ENCODE assay signal across 29 mouse cellular contexts in the genomic region with DNA sequence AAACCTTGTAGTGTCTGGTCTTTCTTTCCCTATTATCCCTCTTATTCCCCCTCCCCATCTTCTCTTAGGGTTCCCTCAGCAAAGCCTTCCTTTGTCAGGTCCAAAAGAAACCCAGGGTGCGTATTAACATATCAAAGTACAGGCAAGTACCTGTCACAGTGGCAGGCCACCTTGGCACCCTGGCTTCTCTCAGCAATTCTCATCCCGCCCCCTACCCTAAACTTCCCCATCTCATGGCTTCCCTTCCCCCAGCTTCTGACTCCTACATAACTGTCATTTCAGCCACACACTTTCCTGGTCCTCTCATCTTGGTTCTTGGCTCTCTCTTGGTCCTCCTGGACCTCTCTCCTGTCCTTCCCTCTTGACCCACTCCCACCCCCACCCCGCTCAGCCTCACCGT.
"Had no signal": no experiment of that assay in that cellular context is flagged by ENCODE, and none has a peak within 500 bp of the region (broad histone marks: within the 10 kb centered on the region; RNA-seq: fewer than 3 reads in every experiment).

No protein-coding gene starts in this region.

- H3K27me3 ChIP-seq: limb, embryonic 12.5 days; limb, embryonic 13.5 days; limb, embryonic 15.5 days; liver, embryonic 12.5 days; liver, embryonic 13.5 days; liver, embryonic 15.5 days; lung, embryonic 15.5 days; megakaryocyte, embryonic 14.5 days; midbrain, embryonic 12.5 days; midbrain, embryonic 13.5 days; midbrain, embryonic 15.5 days had no signal

- H3K4me1 ChIP-seq: liver, embryonic 12.5 days; liver, embryonic 13.5 days; megakaryocyte, embryonic 14.5 days; midbrain, embryonic 15.5 days had no signal

- H3K36me3 ChIP-seq: limb, embryonic 10.5 days; limb, embryonic 12.5 days; limb, embryonic 13.5 days; limb, embryonic 15.5 days; liver, embryonic 12.5 days; liver, embryonic 13.5 days; liver, embryonic 15.5 days; lung, embryonic 15.5 days; midbrain, embryonic 12.5 days; midbrain, embryonic 13.5 days; midbrain, embryonic 15.5 days had no signal

- DNase-seq: left cerebral cortex, postnatal 4 days; liver; liver, embryonic 13.5 days; liver, postnatal 0 days; lung, adult 18-20 months; lung, adult 2 months; lung, embryonic 14.5 days; lung, postnatal 10 days; lung, postnatal 14 days; lung, postnatal 36 days; lung, postnatal 4 days; midbrain, embryonic 14.5 days had no signal

- ATAC-seq: liver, embryonic 12.5 days; liver, postnatal 0 days; lung, postnatal 0 days; midbrain, embryonic 13.5 days; midbrain, embryonic 15.5 days had no signal

- H3K9ac ChIP-seq: limb, embryonic 12.5 days; limb, embryonic 13.5 days; limb, embryonic 15.5 days; liver, embryonic 12.5 days; liver, embryonic 13.5 days; liver, embryonic 14.5 days; liver, embryonic 15.5 days; liver, postnatal 0 days; lung, embryonic 14.5 days; lung, embryonic 15.5 days; midbrain, embryonic 12.5 days; midbrain, embryonic 13.5 days; midbrain, embryonic 15.5 days had no signal

- H3K9me3 ChIP-seq: limb, embryonic 10.5 days; limb, embryonic 12.5 days; limb, embryonic 13.5 days; limb, embryonic 15.5 days; liver, embryonic 12.5 days; liver, embryonic 13.5 days; liver, embryonic 15.5 days; lung, embryonic 15.5 days; midbrain, embryonic 12.5 days; midbrain, embryonic 13.5 days; midbrain, embryonic 15.5 days had no signal

- H3K4me3 ChIP-seq: left cerebral cortex, adult 2 months; limb, embryonic 10.5 days; limb, embryonic 12.5 days; limb, embryonic 13.5 days; limb, embryonic 15.5 days; liver, embryonic 12.5 days; liver, embryonic 13.5 days; liver, embryonic 15.5 days; lung, embryonic 15.5 days; megakaryocyte, embryonic 14.5 days; midbrain, embryonic 12.5 days; midbrain, embryonic 13.5 days; midbrain, embryonic 15.5 days; myocyte had no signal

- H3K4me2 ChIP-seq: limb, embryonic 12.5 days; limb, embryonic 13.5 days; limb, embryonic 15.5 days; liver, embryonic 11.5 days; liver, embryonic 12.5 days; liver, embryonic 13.5 days; liver, embryonic 15.5 days; lung, embryonic 14.5 days; lung, embryonic 15.5 days; midbrain, embryonic 12.5 days; midbrain, embryonic 13.5 days; midbrain, embryonic 15.5 days had no signal

- H3K27ac ChIP-seq: left cerebral cortex, adult 2 months; limb, embryonic 10.5 days; limb, embryonic 12.5 days; limb, embryonic 13.5 days; limb, embryonic 15.5 days; liver, embryonic 12.5 days; liver, embryonic 13.5 days; liver, embryonic 14.5 days; liver, embryonic 15.5 days; lung, embryonic 15.5 days; macrophage; midbrain, embryonic 12.5 days; midbrain, embryonic 13.5 days; midbrain, embryonic 15.5 days had no signal
